9 mouse cellular contexts compared by ENCODE assay signal in the genomic region with DNA sequence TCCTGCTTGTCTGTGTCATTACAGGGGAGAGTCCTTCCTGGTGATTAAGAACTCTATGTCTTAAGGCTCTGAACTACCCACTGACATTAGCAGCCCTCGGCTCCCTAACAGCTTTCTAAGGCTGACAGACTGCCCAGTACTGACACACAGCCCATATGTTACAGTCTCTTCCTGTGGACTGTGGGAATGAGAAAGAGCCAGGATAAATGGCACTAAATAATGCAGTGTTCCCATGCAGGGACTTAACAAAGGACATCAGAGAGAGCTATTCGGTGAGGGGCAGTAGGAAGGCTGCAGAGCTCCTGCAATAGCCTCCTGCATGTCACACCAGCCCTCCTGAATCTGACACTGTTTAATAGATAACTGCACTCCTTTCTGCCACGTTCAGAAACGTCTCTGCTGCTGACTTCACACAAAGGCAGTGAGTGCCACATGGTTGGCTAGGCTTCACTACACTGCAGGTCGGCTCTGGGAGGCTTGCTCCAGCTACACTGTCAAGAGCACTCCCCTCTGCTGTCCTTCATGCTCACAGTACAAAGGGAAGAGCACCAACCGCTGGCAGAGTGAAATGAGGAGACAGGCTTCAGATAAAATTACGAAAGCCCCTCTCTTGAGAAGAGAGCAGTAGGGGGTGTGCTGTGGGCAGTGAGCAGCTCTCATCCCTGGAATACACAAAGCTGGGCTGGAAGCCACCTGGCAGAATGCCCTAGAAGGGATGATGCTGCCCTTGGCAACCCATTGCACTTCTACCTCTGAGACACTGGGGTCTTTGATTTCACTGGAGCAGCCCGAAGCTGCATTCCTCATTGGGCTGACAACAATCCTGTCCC. TPM values are rescaled to one million over a fixed set of nuclear protein-coding genes. Genes with fewer than 3 reads are reported as not detected.
A peak's percentile ranks its signal among the peaks of the same experiment; 100 is the strongest.
DNase-seq lines count a peak whose midpoint lies in the region; ATAC-seq and TF ChIP-seq lines count a peak whose summit lies in the region.
"Had no signal": no experiment of that assay in that cellular context is flagged by ENCODE, and none has a peak within 500 bp of the region (broad histone marks: within the 10 kb centered on the region; RNA-seq: fewer than 3 reads in every experiment).

No protein-coding gene starts in this region.

- peak overlapping the region; percentile 26 for H3K4me2 ChIP-seq in intestine, embryonic 15.5 days (replicated peaks)

- H3K9me3 ChIP-seq in intestine, embryonic 15.5 days, result no peaks in the 10 kb centered on the region

- H3K9ac ChIP-seq in intestine, embryonic 15.5 days, result no peak overlapping the region
- H3K9ac ChIP-seq: liver, embryonic 14.5 days had no signal

- intact Hi-C loops in gastrocnemius, postnatal 36 days (cut with DNase I), result no loop called here
- intact Hi-C loops in left cerebral cortex, adult 2 months (cut with DNase I), result loop anchor here (5.0 kb wide), 1 partner anchor 101 kb away; no protein-coding TSS in a partner anchor

- H3K27ac ChIP-seq in intestine, embryonic 15.5 days, result peak overlapping the region; percentile 69
- H3K27ac ChIP-seq in left cerebral cortex, adult 2 months, result peak overlapping the region; percentile 45
- H3K27ac ChIP-seq: liver, embryonic 14.5 days had no signal

- H3K4me3 ChIP-seq in intestine, embryonic 15.5 days (replicated peaks), result no peak overlapping the region
- no peak overlapping the region for H3K4me3 ChIP-seq in left cerebral cortex, adult 2 months

- peak; percentile 44 for ATAC-seq in intestine, embryonic 15.5 days

- no peaks in the 10 kb centered on the region for H3K27me3 ChIP-seq in intestine, embryonic 15.5 days (replicated peaks)

- no peaks in the 10 kb centered on the region for H3K36me3 ChIP-seq in intestine, embryonic 15.5 days

- H3K4me1 ChIP-seq in intestine, embryonic 15.5 days (replicated peaks), result peaks cover 40% of the 10 kb centered on the region

- WGBS in intestine, embryonic 15.5 days, result 10% methylated on average over 8 of the region's 8 CpGs

- peak; percentile 66 to 76 for DNase-seq in adrenal gland, adult 18-20 months (ENCODE audit: low spot score in 2 of 2)
- peak; percentile 47 for DNase-seq in embryo, embryonic 10.5 days (ENCODE audit: low spot score)
- DNase-seq in gastrocnemius, postnatal 36 days, result peak; percentile 60 to 67
- DNase-seq in left cerebral cortex, adult 2 months (ENCODE audit: extremely low spot score in 1 of 2, low spot score in 2 of 2), result peak; percentile 63 to 73
- DNase-seq in lung, postnatal 25 days (ENCODE audit: low spot score), result peak; percentile 61
- DNase-seq in right cerebral cortex, postnatal 14 days, result peak; percentile 77
- no peak for DNase-seq in thymus, postnatal 10 days (ENCODE audit: low spot score in 2 of 2)

- peak; percentile 5 for TF ChIP-seq CTCF in left cerebral cortex, adult 2 months (IDR thresholded peaks at IDR 0.05)

RNA-seq across cellular contexts. Expression of a gene that starts 41.5 kb away (rescaled TPM):
- total RNA-seq in adrenal gland, adult 18-20 months (2021), result 10 to 100 TPM; 63.0 to 80.7 TPM
- total RNA-seq in gastrocnemius, postnatal 36 days (2021), result 10 to 100 TPM; 59.4 to 61.5 TPM
- 22.3 and 27.1 TPM in 2 replicates for polyA plus RNA-seq in intestine, embryonic 15.5 days (2015; fragmentation: Nextera tagmentation; extraction: Ambion mirVana)
- 100 to 1,000 TPM; 216 to 221 TPM for total RNA-seq in left cerebral cortex, adult 2 months (2021)

RNA-seq across cellular contexts. Expression of a gene that starts 41.9 kb away (rescaled TPM):
- total RNA-seq in adrenal gland, adult 18-20 months (2021), result 1 to 10 TPM in 1 of 2 experiments, under 1 TPM in 1; 0.73 to 1.6 TPM
- 1 to 10 TPM; 1.1 to 1.2 TPM for total RNA-seq in gastrocnemius, postnatal 36 days (2021)
- polyA plus RNA-seq in intestine, embryonic 15.5 days (2015; fragmentation: Nextera tagmentation; extraction: Ambion mirVana), result 1.9 and 2.1 TPM in 2 replicates
- 10 to 100 TPM; 11.7 to 12.5 TPM for total RNA-seq in left cerebral cortex, adult 2 months (2021)

Comparison
In these comparisons a context has a peak if more than half of its experiments do, and no peak if none do; other contexts are left out.
1. DNase-seq: peak in adrenal gland, adult 18-20 months (2 of 2), embryo, embryonic 10.5 days (single experiment), gastrocnemius, postnatal 36 days (2 of 2), left cerebral cortex, adult 2 months (2 of 2), lung, postnatal 25 days (single experiment) and right cerebral cortex, postnatal 14 days (single experiment); none in thymus, postnatal 10 days (0 of 2).
2. RNA of a gene that starts 41.9 kb away (total RNA-seq): 11.7 to 12.5 TPM in left cerebral cortex, adult 2 months; 0.73 to 1.6 TPM in adrenal gland, adult 18-20 months and 1.1 to 1.2 TPM in gastrocnemius, postnatal 36 days; every median in the first group is over 4 times any median in the second.